Mouse (Mus musculus): ENCODE results near the gene Zfp949.

- TF ChIP-seq CTCF (IDR thresholded peaks at IDR 0.05; ENCODE audit: extremely low read depth, insufficient read length, insufficient replicate concordance, low read depth, low read length) (no peak), POLR2A (IDR thresholded peaks at IDR 0.05; ENCODE audit: low read depth, low read length) (no peak)
Measured at GRCm38 (mm10) chr9:88520849-88521483, 26.9 kb upstream of the Zfp949 start.
